Mouse (Mus musculus) ES-E14 (cell line): ENCODE results near the gene Slc6a19.

Experiments
- CHD2 ChIP-seq: IDR thresholded peaks from 2 replicates; pipeline ENCODE4 v1.6.1; 2014; ENCODE audit warnings: mild to moderate bottlenecking, low read depth, low read length, inconsistent platforms
- HCFC1 ChIP-seq: IDR thresholded peaks from 2 replicates; pipeline ENCODE4 v1.6.1; 2012; ENCODE audit warnings: low read length, inconsistent platforms, borderline replicate concordance; ENCODE audit not compliant: insufficient read depth
- ZC3H11A ChIP-seq: IDR thresholded peaks from 2 replicates; pipeline ENCODE4 v1.6.1; 2012; ENCODE audit warnings: low read depth, mild to moderate bottlenecking, inconsistent platforms, low read length, borderline replicate concordance
- ZNF384 ChIP-seq: IDR thresholded peaks from 2 replicates; pipeline ENCODE4 v1.6.1; 2012; ENCODE audit warnings: low read depth, low read length, inconsistent platforms

DNA sequence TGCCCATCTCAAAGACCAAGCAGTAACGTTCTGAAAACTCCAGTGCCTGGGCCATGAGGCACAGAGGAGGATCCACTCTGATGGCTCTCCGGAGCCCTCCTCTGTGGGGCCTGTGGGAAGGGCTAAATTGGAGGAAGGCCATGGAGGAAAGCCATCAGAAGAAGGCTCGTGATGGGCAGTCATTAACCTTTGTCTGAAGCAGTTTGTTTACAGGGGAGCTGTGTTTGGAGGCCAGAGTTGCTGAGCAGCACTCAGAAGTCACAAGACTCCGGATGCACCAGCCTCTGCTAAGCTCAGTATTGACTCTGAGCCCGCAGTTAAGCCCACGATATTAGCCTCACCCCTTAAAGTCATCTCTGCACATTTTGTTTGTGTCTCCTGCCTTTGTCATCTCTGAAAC is 4.8 kb upstream of the Slc6a19 start:
- TF ChIP-seq HCFC1 (no peak), ZNF384 (no peak), ZC3H11A (no peak), CHD2 (no peak)
